Mouse (Mus musculus) frontal cortex, postnatal 10 days (tissue): ENCODE measurements around the gene Krtdap.

Experiments used
- DNase-seq, 2 experiments: peaks; one replicate each; pipeline ENCODE4 v3.0.0; 2022; ENCODE audit warnings: low spot score in 2 of 2, mixed read lengths in 1 of 2

Krtdap gene

GRCm38 (mm10) chr7:30837277-30837676, 49.6 kb downstream of the Krtdap start:
- DNase-seq, result no peak

- DNase-seq, result no peak
These were observed 52.6 kb downstream of the Krtdap start for GRCm38 (mm10) chr7:30840306-30840705.
